Mouse (Mus musculus) heart, adult 2 months (tissue): ENCODE measurements around the gene Myh8. TPM values are rescaled to one million over a fixed set of nuclear protein-coding genes. Genes with fewer than 3 reads are reported as not detected.
A peak's percentile ranks its signal among the peaks of the same experiment; 100 is the strongest.

Experiments
- DNase-seq, 2 experiments: peaks; one replicate each; pipeline ENCODE4 v3.0.0; 2021
- H3K27ac ChIP-seq: fragments of 200-600 bp; 2 replicates; pipeline ENCODE4 v1.8.1; 2022
- H3K27me3 ChIP-seq: fragments of 200-500 bp; 2 replicates; pipeline ENCODE4 v1.6.1; 2012; ENCODE audit warnings: mild to moderate bottlenecking, low read length, inconsistent platforms, mixed read lengths; ENCODE audit not compliant: control insufficient read depth, insufficient read depth
- H3K36me3 ChIP-seq: fragments of 200-500 bp; 2 replicates; pipeline ENCODE4 v1.6.1; 2012; ENCODE audit warnings: low read length, inconsistent platforms; ENCODE audit not compliant: control insufficient read depth, insufficient read depth
- H3K4me1 ChIP-seq: fragments of 200-500 bp; 2 replicates; pipeline ENCODE4 v1.6.1; 2011; ENCODE audit warnings: low read length; ENCODE audit not compliant: control insufficient read depth, insufficient read depth
- H3K4me3 ChIP-seq: fragments of 200-600 bp; 2 replicates; pipeline ENCODE4 v1.8.1; 2022
- H3K79me2 ChIP-seq: fragments of 200-500 bp; replicated peaks from 2 replicates; pipeline ENCODE4 v1.6.1; 2012; ENCODE audit warnings: mild to moderate bottlenecking, inconsistent platforms, low read length, moderate library complexity, mixed read lengths; ENCODE audit not compliant: control insufficient read depth, insufficient read depth
- H3K9ac ChIP-seq: fragments of 200-500 bp; 2 replicates; pipeline ENCODE4 v1.6.1; 2012; ENCODE audit warnings: low read depth, mild to moderate bottlenecking, control low read depth, inconsistent platforms, low read length, mixed read lengths
- CTCF ChIP-seq: fragments of 200-600 bp; IDR thresholded peaks from 2 replicates; pipeline ENCODE4 v1.8.1; 2022; ENCODE audit warnings: antibody characterized with exemption, mild to moderate bottlenecking, moderate library complexity
- EP300 ChIP-seq: fragments of 200-500 bp; IDR thresholded peaks from 2 replicates; pipeline ENCODE4 v1.6.1; 2011; ENCODE audit warnings: low read depth, low read length, control low read depth; ENCODE audit not compliant: insufficient read depth
- POLR2A ChIP-seq: fragments of 200-500 bp; IDR thresholded peaks from 2 replicates; pipeline ENCODE4 v1.6.1; 2011; ENCODE audit warnings: mild to moderate bottlenecking, low read depth, low read length, control low read depth; ENCODE audit not compliant: insufficient read depth
- WGBS: fragments of 180-500 bp; shearing (Covaris S2); methylation state at CpG from one replicate; pipeline ENCODE4 v1.1.7; 2018; 5-methylcytosine and 5-hydroxymethylcytosine counted together
- intact Hi-C: fragments of 180-260 bp; cut with DNase I; formaldehyde crosslinking; loops from one replicate; pipeline ENCODE4 v1.15.1; 2025
- long read RNA-seq: library from polyadenylated mRNA; stranded (forward); transcript quantifications from one replicate; pipeline ENCODE4 v2.0.0, GENCODE M21; 2021
- polyA plus RNA-seq: library from polyadenylated mRNA; depleted of rRNA; stranded (reverse); fragments of >200 nt; gene quantifications from 2 replicates; pipeline ENCODE4 v1.2.3, GENCODE M21; 2012; rRNA removed
- total RNA-seq, 2 experiments: library from RNA; stranded (reverse); gene quantifications; 2 replicates each; pipeline ENCODE4 v1.2.3; 2021

Gene Myh8
- not detected for total RNA-seq
- 0.06 TPM in 1 of 2 replicates, not detected in the other for polyA plus RNA-seq
- long read RNA-seq: 0 reads

GRCm38 (mm10) chr11:67276601-67277174, at the start of gene Myh8:
Myh8 (plus strand) TSS chr11:67277124.
- intact Hi-C loops: no loop called here
- Histone ChIP-seq H3K27me3 (no peaks in the 10 kb centered on the region), H3K27ac (no peak within 1 kb of the TSS), H3K79me2 (no peaks in the 10 kb centered on the region), H3K36me3 (no peaks in the 10 kb centered on the region), H3K9ac (no peak within 1 kb of the TSS), H3K4me3 (no peak within 1 kb of the TSS), H3K4me1 (no peaks in the 10 kb centered on the region)
- 58% methylated on average over 10 of the region's 10 CpGs for WGBS
- TF ChIP-seq POLR2A (no peak), EP300 (no peak), CTCF (no peak)
- no peak for DNase-seq

DNA sequence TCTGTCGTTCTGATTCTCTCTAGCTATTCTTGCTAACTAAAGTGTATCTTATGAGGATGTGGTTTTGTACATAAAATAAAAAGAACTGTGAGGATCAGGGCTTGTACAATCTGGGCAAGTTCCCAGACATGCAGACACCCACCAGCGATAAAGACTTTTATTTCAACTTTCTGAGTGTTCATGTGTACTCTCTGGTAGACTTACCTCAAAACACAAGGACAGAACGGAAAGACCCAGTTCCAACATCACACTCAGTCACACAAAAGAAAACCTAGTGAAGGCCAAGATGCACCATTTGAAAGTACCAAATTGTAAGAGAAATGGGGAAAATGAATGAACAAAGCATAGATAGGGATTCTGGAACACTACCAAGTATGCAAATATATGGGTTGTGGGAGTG, 48.2 kb upstream of the Myh8 start:
- Histone ChIP-seq H3K79me2 (no peaks in the 10 kb centered on the region), H3K4me1 (no peaks in the 10 kb centered on the region), H3K9ac (no peak overlapping the region), H3K27me3 (no peaks in the 10 kb centered on the region), H3K36me3 (no peaks in the 10 kb centered on the region), H3K4me3 (no peak overlapping the region), H3K27ac (no peak overlapping the region)
- TF ChIP-seq CTCF: no peak
- TF ChIP-seq EP300: no peak
- DNase-seq: no peak
- intact Hi-C loops: no loop called here
- 73% methylated on average over 3 of the region's 3 CpGs for WGBS

DNA sequence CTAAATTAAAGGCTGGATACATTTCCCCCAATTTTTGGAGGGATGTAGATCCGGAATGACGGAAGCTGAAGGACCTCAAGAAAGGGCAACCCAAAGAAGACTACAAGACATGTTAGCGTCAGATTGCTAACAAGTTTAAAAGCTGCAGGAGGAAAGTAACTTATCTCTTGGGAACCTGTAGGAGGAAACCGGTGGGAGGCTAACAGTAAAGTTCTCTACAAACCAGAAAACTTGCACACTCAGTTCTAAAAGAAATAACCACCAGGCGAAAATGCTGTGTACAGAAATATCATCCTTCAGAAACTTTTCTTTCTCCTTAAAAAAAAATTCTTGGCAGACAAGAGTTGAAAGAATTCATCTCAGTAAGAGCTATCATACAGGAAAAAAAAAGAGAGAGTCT, 47.8 kb upstream of the Myh8 start:
- Histone ChIP-seq H3K4me1 (no peaks in the 10 kb centered on the region), H3K27ac (no peak overlapping the region), H3K9ac (no peak overlapping the region), H3K79me2 (no peaks in the 10 kb centered on the region), H3K36me3 (no peaks in the 10 kb centered on the region), H3K27me3 (no peaks in the 10 kb centered on the region), H3K4me3 (no peak overlapping the region)
- TF ChIP-seq POLR2A (no peak), EP300 (no peak), CTCF (no peak)
- DNase-seq: no peak
- 62% methylated on average over 5 of the region's 5 CpGs for WGBS
- intact Hi-C loops: no loop called here

DNA sequence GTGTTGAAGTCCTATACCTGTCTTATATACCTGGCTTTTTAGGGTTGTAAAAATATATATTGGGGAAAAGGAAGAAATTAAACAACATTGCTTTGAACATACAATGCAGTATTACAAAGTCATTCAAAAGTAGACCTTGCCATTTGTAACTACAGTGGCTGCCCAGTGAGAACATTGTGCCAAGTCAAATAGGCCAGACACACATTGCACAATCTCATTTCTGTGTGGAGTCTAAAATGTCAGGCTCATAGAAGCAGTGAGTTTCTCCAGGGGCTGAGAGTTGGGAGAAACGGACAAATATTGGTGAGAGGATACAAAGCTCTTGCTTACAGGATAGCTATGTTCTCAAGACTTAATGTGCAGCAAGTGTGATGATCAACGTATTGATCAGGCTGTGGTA, 47.0 kb upstream of the Myh8 start:
- Histone ChIP-seq H3K4me1 (no peaks in the 10 kb centered on the region), H3K27me3 (no peaks in the 10 kb centered on the region), H3K79me2 (no peaks in the 10 kb centered on the region), H3K9ac (no peak overlapping the region), H3K36me3 (no peaks in the 10 kb centered on the region), H3K4me3 (no peak overlapping the region), H3K27ac (no peak overlapping the region)
- intact Hi-C loops: no loop called here
- WGBS: 64% methylated on average over 2 of the region's 2 CpGs
- no peak for TF ChIP-seq CTCF
- TF ChIP-seq EP300: no peak
- no peak for TF ChIP-seq POLR2A
- peak in 1 of 2 experiments; percentile 41 for DNase-seq

GRCm38 (mm10) chr11:67235639-67236358, 41.1 kb upstream of the Myh8 start:
- Histone ChIP-seq H3K27ac (no peak overlapping the region), H3K27me3 (no peaks in the 10 kb centered on the region), H3K4me1 (no peaks in the 10 kb centered on the region), H3K4me3 (no peak overlapping the region), H3K9ac (no peak overlapping the region), H3K36me3 (no peaks in the 10 kb centered on the region), H3K79me2 (no peaks in the 10 kb centered on the region)
- intact Hi-C loops: loop anchor here (2.0 kb wide), 1 partner anchor 123 kb away; no protein-coding TSS in a partner anchor
- WGBS: 66% methylated on average over 5 of the region's 5 CpGs
- no peak for DNase-seq
- no peak for TF ChIP-seq POLR2A
- TF ChIP-seq EP300: no peak
- peak; percentile 67 for TF ChIP-seq CTCF

DNA sequence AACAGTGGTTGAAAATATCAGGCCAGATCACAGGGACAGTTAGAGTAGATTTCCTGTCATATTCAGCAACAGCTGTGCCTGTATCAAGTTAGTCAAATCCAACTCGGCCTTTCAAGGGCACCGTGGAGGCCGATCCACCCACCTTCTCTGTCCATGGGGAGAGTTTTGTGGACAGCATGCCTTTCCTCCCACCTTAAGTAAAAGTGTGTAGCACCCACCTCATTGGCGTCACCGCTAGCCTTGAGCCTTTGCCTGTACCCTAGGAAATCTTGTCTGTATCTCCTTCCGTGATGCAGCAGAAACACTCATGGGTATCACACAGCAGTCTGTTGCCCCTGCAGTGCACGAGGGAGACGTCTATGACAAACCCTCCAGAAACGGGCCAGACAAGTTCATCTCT, 40.1 kb upstream of the Myh8 start:
- no peak overlapping the region for H3K4me3 ChIP-seq
- H3K4me1 ChIP-seq: no peaks in the 10 kb centered on the region
- TF ChIP-seq EP300 (no peak), CTCF (no peak), POLR2A (no peak)
- no peaks in the 10 kb centered on the region for H3K36me3 ChIP-seq
- 75% methylated on average over 9 of the region's 9 CpGs for WGBS
- H3K27ac ChIP-seq: no peak overlapping the region
- no peak overlapping the region for H3K9ac ChIP-seq
- H3K27me3 ChIP-seq: no peaks in the 10 kb centered on the region
- no peak for DNase-seq
- intact Hi-C loops: no loop called here
- no peaks in the 10 kb centered on the region for H3K79me2 ChIP-seq
